9 mouse cellular contexts compared by ENCODE assay signal in genomic region chr1:74240311-74240710, GRCm38 (mm10). TPM values are rescaled to one million over a fixed set of nuclear protein-coding genes. Genes with fewer than 3 reads are reported as not detected.
DNase-seq lines count a peak whose midpoint lies in the region; ATAC-seq and TF ChIP-seq lines count a peak whose summit lies in the region.
"Had no signal": no experiment of that assay in that cellular context is flagged by ENCODE, and none has a peak within 500 bp of the region (broad histone marks: within the 10 kb centered on the region; RNA-seq: fewer than 3 reads in every experiment).

No protein-coding gene starts in this region.

- H3K27ac ChIP-seq in heart, adult 2 months, result peak overlapping the region; percentile 62
- peak overlapping the region; percentile 76 for H3K27ac ChIP-seq in intestine, embryonic 14.5 days (ENCODE audit: low read depth)
- no peak overlapping the region; the same call in 1 of the 2 replicates for H3K27ac ChIP-seq in liver, embryonic 14.5 days

- no peaks in the 10 kb centered on the region for H3K27me3 ChIP-seq in heart, adult 2 months (ENCODE audit: control insufficient read depth, insufficient read depth, low read length)
- H3K27me3 ChIP-seq in intestine, embryonic 14.5 days (replicated peaks; ENCODE audit: control insufficient read depth, insufficient read depth, low read length), result no peaks in the 10 kb centered on the region
- no peaks in the 10 kb centered on the region for H3K27me3 ChIP-seq in liver, embryonic 14.5 days (ENCODE audit: control insufficient read depth, insufficient read depth, low read length)

- peaks cover 47% of the 10 kb centered on the region for H3K36me3 ChIP-seq in heart, adult 2 months (ENCODE audit: control insufficient read depth, insufficient read depth, low read length)
- H3K36me3 ChIP-seq in intestine, embryonic 14.5 days (ENCODE audit: control insufficient read depth, insufficient read depth, low read length), result no peaks in the 10 kb centered on the region
- H3K36me3 ChIP-seq in liver, embryonic 14.5 days (replicated peaks; ENCODE audit: control insufficient read depth, insufficient read depth, low read depth), result no peaks in the 10 kb centered on the region; the same call in 1 of the 2 replicates

- peak; percentile 16 to 50 for DNase-seq in heart, adult 2 months
- DNase-seq in heart, adult 9 months (ENCODE audit: low spot score in 2 of 2), result no peak
- peak; percentile 44 for DNase-seq in NIH3T3 (ENCODE audit: low read depth)
- peak; percentile 67 for DNase-seq in intestine, embryonic 14.5 days (ENCODE audit: low spot score)
- no peak for DNase-seq in liver, embryonic 14.5 days (ENCODE audit: low read depth in 3 of 3, low spot score in 3 of 3)
- DNase-seq in urinary bladder, postnatal 14 days (ENCODE audit: low spot score), result no peak
- DNase-seq in ovary, postnatal 36 days (ENCODE audit: low spot score), result no peak
- DNase-seq in adrenal gland, adult 8-10 months, result no peak

- H3K9ac ChIP-seq in heart, adult 2 months (ENCODE audit: low read depth, low read length), result peak overlapping the region; percentile 56
- H3K9ac ChIP-seq in intestine, embryonic 14.5 days (ENCODE audit: low read length), result no peak overlapping the region
- 0 out of 2 replicates have a peak overlapping the region, but pooled peaks have one; percentile 1 for H3K9ac ChIP-seq in liver, embryonic 14.5 days (replicated peaks)

- TF ChIP-seq POLR2A in heart, adult 2 months (IDR thresholded peaks at IDR 0.05; ENCODE audit: insufficient read depth, low read depth, low read length), result no peak

- TF ChIP-seq CTCF in heart, adult 2 months (IDR thresholded peaks at IDR 0.05), result no peak
- no peak for TF ChIP-seq CTCF in liver, embryonic 14.5 days (IDR thresholded peaks at IDR 0.05; ENCODE audit: low read depth)

- ATAC-seq in intestine, embryonic 14.5 days (replicated peaks; ENCODE audit: low FRiP score, low TSS enrichment, low read depth), result no peak
- ATAC-seq in liver, embryonic 14.5 days (ENCODE audit: insufficient read depth), result no peak

- H3K79me2 ChIP-seq in heart, adult 2 months (replicated peaks; ENCODE audit: control insufficient read depth, insufficient read depth, low read length), result peaks cover 11% of the 10 kb centered on the region

- intact Hi-C loops in heart, adult 2 months (cut with DNase I), result no loop called here

- H3K4me1 ChIP-seq in heart, adult 2 months (ENCODE audit: control insufficient read depth, insufficient read depth, low read length), result peaks cover 22% of the 10 kb centered on the region
- peaks cover 48% of the 10 kb centered on the region for H3K4me1 ChIP-seq in intestine, embryonic 14.5 days (replicated peaks; ENCODE audit: control insufficient read depth, insufficient read depth, low read length)
- peaks cover 28 to 31% of the 10 kb centered on the region in 2 experiments for H3K4me1 ChIP-seq in liver, embryonic 14.5 days (replicated peaks; ENCODE audit: control insufficient read depth in 2 of 2, insufficient read depth in 2 of 2, low read length in 1 of 2)

- H3K9me3 ChIP-seq in intestine, embryonic 14.5 days (ENCODE audit: control insufficient read depth, low read length), result no peaks in the 10 kb centered on the region
- no peaks in the 10 kb centered on the region for H3K9me3 ChIP-seq in liver, embryonic 14.5 days (ENCODE audit: control insufficient read depth, low read length)

- peak overlapping the region; percentile 41; the same call in 1 of the 2 replicates for H3K4me3 ChIP-seq in heart, adult 2 months
- H3K4me3 ChIP-seq in intestine, embryonic 14.5 days (ENCODE audit: low read depth, low read length), result 0 out of 2 replicates have a peak overlapping the region, but pooled peaks have one; percentile 0
- H3K4me3 ChIP-seq in liver, embryonic 14.5 days (ENCODE audit: insufficient read depth in 1 of 2, low read depth in 2 of 2, low read length in 2 of 2), result no peak overlapping the region

- TF ChIP-seq EP300 in heart, adult 2 months (IDR thresholded peaks at IDR 0.05; ENCODE audit: insufficient read depth, low read depth, low read length), result no peak
- TF ChIP-seq EP300 in liver, embryonic 14.5 days (IDR thresholded peaks at IDR 0.05; ENCODE audit: low read depth), result no peak

- peak overlapping the region; percentile 74 for H3K4me2 ChIP-seq in intestine, embryonic 14.5 days (ENCODE audit: low read length)
- H3K4me2 ChIP-seq in liver, embryonic 14.5 days (ENCODE audit: low read depth), result peak overlapping the region; percentile 99

- WGBS in heart, adult 2 months, result 7% methylated on average over 6 of the region's 6 CpGs
- 23% methylated on average over 6 of the region's 6 CpGs for WGBS in intestine, embryonic 14.5 days
- 57% methylated on average over 6 of the region's 6 CpGs for WGBS in liver, embryonic 14.5 days (ENCODE audit: insufficient replicate concordance)

RNA-seq across cellular contexts. Expression of gene Arpc2, which starts 4.4 kb away (rescaled TPM):
- 100 to 1,000 TPM; 130 to 132 TPM for total RNA-seq in heart, adult 2 months (2021)
- 85.5 and 111 TPM in 2 replicates for polyA plus RNA-seq in heart, adult 2 months (2012; rRNA removed)
- polyA plus RNA-seq in intestine, embryonic 14.5 days (2014; fragmentation: Nextera tagmentation; extraction: Ambion mirVana), result 436 and 457 TPM in 2 replicates
- polyA plus RNA-seq in liver, embryonic 14.5 days (2012; rRNA removed), result 58.8 and 95.3 TPM in 2 replicates
- 157 and 160 TPM in 2 replicates for polyA plus RNA-seq in liver, embryonic 14.5 days (2014; fragmentation: Nextera tagmentation; extraction: Ambion mirVana)
- 100 to 1,000 TPM; 171 to 184 (median 181) TPM for total RNA-seq in adrenal gland, adult 8-10 months (2022)

RNA-seq across cellular contexts. Expression of gene Gpbar1, which starts 38.0 kb away (rescaled TPM):
- total RNA-seq in heart, adult 2 months (2021), result not detected
- polyA plus RNA-seq in heart, adult 2 months (2012; rRNA removed), result 0.14 and 0.15 TPM in 2 replicates
- polyA plus RNA-seq in intestine, embryonic 14.5 days (2014; fragmentation: Nextera tagmentation; extraction: Ambion mirVana), result 9.1 and 10.7 TPM in 2 replicates
- 0.57 and 1.0 TPM in 2 replicates for polyA plus RNA-seq in liver, embryonic 14.5 days (2012; rRNA removed)
- polyA plus RNA-seq in liver, embryonic 14.5 days (2014; fragmentation: Nextera tagmentation; extraction: Ambion mirVana), result 0.56 and 1.1 TPM in 2 replicates
- total RNA-seq in adrenal gland, adult 8-10 months (2022), result not detected

RNA-seq across cellular contexts. Expression of gene Aamp, which starts 44.2 kb away (rescaled TPM):
- total RNA-seq in heart, adult 2 months (2021), result 100 to 1,000 TPM in 1 of 2 experiments, 10 to 100 TPM in 1; 89.3 to 100 TPM
- polyA plus RNA-seq in heart, adult 2 months (2012; rRNA removed), result 116 and 135 TPM in 2 replicates
- polyA plus RNA-seq in intestine, embryonic 14.5 days (2014; fragmentation: Nextera tagmentation; extraction: Ambion mirVana), result 252 and 269 TPM in 2 replicates
- 47.3 and 55.8 TPM in 2 replicates for polyA plus RNA-seq in liver, embryonic 14.5 days (2012; rRNA removed)
- polyA plus RNA-seq in liver, embryonic 14.5 days (2014; fragmentation: Nextera tagmentation; extraction: Ambion mirVana), result 84.4 and 89.0 TPM in 2 replicates
- 100 to 1,000 TPM; 174 to 226 (median 192) TPM for total RNA-seq in adrenal gland, adult 8-10 months (2022)

RNA-seq across cellular contexts. Expression of gene Pnkd, which starts 44.4 kb away (rescaled TPM):
- total RNA-seq in heart, adult 2 months (2021), result 100 to 1,000 TPM; 126 to 140 TPM
- polyA plus RNA-seq in heart, adult 2 months (2012; rRNA removed), result 104 and 113 TPM in 2 replicates
- 139 and 142 TPM in 2 replicates for polyA plus RNA-seq in intestine, embryonic 14.5 days (2014; fragmentation: Nextera tagmentation; extraction: Ambion mirVana)
- 16.8 and 17.8 TPM in 2 replicates for polyA plus RNA-seq in liver, embryonic 14.5 days (2012; rRNA removed)
- polyA plus RNA-seq in liver, embryonic 14.5 days (2014; fragmentation: Nextera tagmentation; extraction: Ambion mirVana), result 42.1 and 42.6 TPM in 2 replicates
- total RNA-seq in adrenal gland, adult 8-10 months (2022), result 10 to 100 TPM; 68.1 to 76.1 (median 74.6) TPM

RNA-seq across cellular contexts. Expression of gene Cxcr1, which starts 45.9 kb away (rescaled TPM):
- total RNA-seq in heart, adult 2 months (2021), result not detected
- polyA plus RNA-seq in heart, adult 2 months (2012; rRNA removed), result not detected in 2 replicates
- not detected in 2 replicates for polyA plus RNA-seq in intestine, embryonic 14.5 days (2014; fragmentation: Nextera tagmentation; extraction: Ambion mirVana)
- polyA plus RNA-seq in liver, embryonic 14.5 days (2012; rRNA removed), result not detected in 2 replicates
- not detected in 2 replicates for polyA plus RNA-seq in liver, embryonic 14.5 days (2014; fragmentation: Nextera tagmentation; extraction: Ambion mirVana)
- under 1 TPM in 1 of 4 experiments, not detected in 3; 0.27 TPM for total RNA-seq in adrenal gland, adult 8-10 months (2022)
- polyA plus RNA-seq: gonadal fat pad, adult 2 months had no signal

Comparison
In these comparisons a context has a peak if more than half of its experiments do, and no peak if none do; other contexts are left out.
1. DNase-seq: peak in heart, adult 2 months (2 of 2), NIH3T3 (single experiment) and intestine, embryonic 14.5 days (single experiment); none in heart, adult 9 months (0 of 2), liver, embryonic 14.5 days (0 of 3), urinary bladder, postnatal 14 days (single experiment), ovary, postnatal 36 days (single experiment) and adrenal gland, adult 8-10 months (single experiment).
2. H3K4me3 ChIP-seq: peak in heart, adult 2 months (single experiment) and intestine, embryonic 14.5 days (single experiment); none in liver, embryonic 14.5 days (0 of 2).